25 mouse cellular contexts compared by ENCODE assay signal in the genomic region with DNA sequence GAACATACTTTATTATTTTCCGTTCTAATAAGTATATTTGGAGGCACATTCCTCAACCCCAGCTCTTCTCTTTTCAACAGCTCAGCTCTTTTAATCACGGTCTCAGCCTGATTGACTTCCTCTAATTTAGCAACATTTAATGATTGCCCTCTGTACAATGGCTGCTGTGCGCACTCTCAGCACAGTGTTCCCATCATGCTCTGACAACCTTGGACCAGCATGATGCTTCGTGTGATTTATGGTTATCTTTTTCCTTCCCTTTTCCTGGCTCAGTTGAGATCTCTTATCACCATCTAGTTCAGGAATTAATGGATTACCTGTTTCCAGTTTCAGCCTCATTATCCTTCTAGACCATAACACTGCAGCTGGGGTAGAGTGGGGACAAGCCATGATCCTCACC. TPM values are rescaled to one million over a fixed set of nuclear protein-coding genes. Genes with fewer than 3 reads are reported as not detected.
DNase-seq lines count a peak whose midpoint lies in the region; ATAC-seq and TF ChIP-seq lines count a peak whose summit lies in the region.
"Had no signal": no experiment of that assay in that cellular context is flagged by ENCODE, and none has a peak within 500 bp of the region (broad histone marks: within the 10 kb centered on the region; RNA-seq: fewer than 3 reads in every experiment).

No protein-coding gene starts in this region.

- no peak for TF ChIP-seq POLR2A in heart, adult 2 months (IDR thresholded peaks at IDR 0.05; ENCODE audit: insufficient read depth, low read depth, low read length)
- TF ChIP-seq POLR2A in kidney, adult 2 months (IDR thresholded peaks at IDR 0.05; ENCODE audit: low read depth, low read length) = no peak

- H3K4me1 ChIP-seq in heart, adult 2 months (ENCODE audit: control insufficient read depth, insufficient read depth, low read length) = peaks cover 7% of the 10 kb centered on the region
- H3K4me1 ChIP-seq in kidney, adult 2 months (ENCODE audit: control insufficient read depth, insufficient read depth, low read length) = 0 out of 2 replicates have a peak, but pooled peaks cover 2% of the 10 kb centered on the region
- H3K4me1 ChIP-seq in kidney, embryonic 14.5 days (ENCODE audit: control insufficient read depth, insufficient read depth, low read length) = no peaks in the 10 kb centered on the region
- H3K4me1 ChIP-seq in neural tube, embryonic 15.5 days = no peaks in the 10 kb centered on the region
- H3K4me1 ChIP-seq: embryonic facial prominence, embryonic 13.5 days; embryonic facial prominence, embryonic 15.5 days; forebrain, embryonic 10.5 days; forebrain, embryonic 12.5 days had no signal

- no peak for TF ChIP-seq EP300 in heart, adult 2 months (IDR thresholded peaks at IDR 0.05; ENCODE audit: insufficient read depth, low read depth, low read length)

- no peaks in the 10 kb centered on the region for H3K79me2 ChIP-seq in heart, adult 2 months (replicated peaks; ENCODE audit: control insufficient read depth, insufficient read depth, low read length)

- no peaks in the 10 kb centered on the region for H3K27me3 ChIP-seq in heart, adult 2 months (ENCODE audit: control insufficient read depth, insufficient read depth, low read length)
- 0 out of 2 replicates have a peak, but pooled peaks cover 2% of the 10 kb centered on the region for H3K27me3 ChIP-seq in kidney, adult 2 months (replicated peaks; ENCODE audit: control insufficient read depth, insufficient read depth, low read length)
- no peaks in the 10 kb centered on the region for H3K27me3 ChIP-seq in kidney, embryonic 14.5 days (ENCODE audit: control insufficient read depth, insufficient read depth, low read length)
- H3K27me3 ChIP-seq in neural tube, embryonic 15.5 days (replicated peaks) = no peaks in the 10 kb centered on the region
- H3K27me3 ChIP-seq: embryonic facial prominence, embryonic 13.5 days; embryonic facial prominence, embryonic 15.5 days; forebrain, embryonic 12.5 days had no signal

- DNase-seq in heart, adult 2 months = no peak
- DNase-seq in heart, postnatal 14 days = no peak
- peak; percentile 59 for DNase-seq in kidney, adult 2 months
- DNase-seq in kidney, postnatal 4 days = no peak
- peak; percentile 13 for DNase-seq in kidney, postnatal 14 days
- DNase-seq in neural tube, embryonic 10.5 days (ENCODE audit: extremely low spot score, low spot score) = no peak
- DNase-seq: adrenal gland, adult 2 months; adrenal gland, postnatal 10 days; adrenal gland, postnatal 25 days; cerebellum, adult 11 months; cerebellum, adult 18-20 months; cerebellum, adult 8-10 months; cerebellum, adult 9-11 months; cerebellum, postnatal 14 days; cerebellum, postnatal 36 days; embryo, embryonic 11 days had no signal

- 58% methylated on average over 4 of the region's 4 CpGs for WGBS in heart, adult 2 months
- WGBS in kidney, adult 2 months = 51% methylated on average over 4 of the region's 4 CpGs
- 76% methylated on average over 4 of the region's 4 CpGs for whole genome bisulfite sequencing in kidney, embryonic 14.5 days
- WGBS in neural tube, embryonic 15.5 days = 67% methylated on average over 4 of the region's 4 CpGs

- peak overlapping the region; percentile 8; the same call in 1 of the 2 replicates for H3K27ac ChIP-seq in heart, adult 2 months
- H3K27ac ChIP-seq in kidney, adult 2 months (ENCODE audit: insufficient read depth, low read depth, low read length) = peak overlapping the region; percentile 57; the same call in 1 of the 2 replicates
- no peak overlapping the region for H3K27ac ChIP-seq in kidney, embryonic 14.5 days (ENCODE audit: low read depth, low read length)
- no peak overlapping the region for H3K27ac ChIP-seq in neural tube, embryonic 15.5 days (replicated peaks)
- H3K27ac ChIP-seq: embryonic facial prominence, embryonic 13.5 days; embryonic facial prominence, embryonic 15.5 days; forebrain, embryonic 10.5 days; forebrain, embryonic 12.5 days had no signal

- peaks cover 4% of the 10 kb centered on the region; the same call in 1 of the 2 replicates for H3K9me3 ChIP-seq in kidney, embryonic 14.5 days (ENCODE audit: control insufficient read depth, low read length)
- H3K9me3 ChIP-seq in neural tube, embryonic 15.5 days (replicated peaks) = no peaks in the 10 kb centered on the region
- H3K9me3 ChIP-seq: embryonic facial prominence, embryonic 15.5 days had no signal

- H3K36me3 ChIP-seq in heart, adult 2 months (ENCODE audit: control insufficient read depth, insufficient read depth, low read length) = no peaks in the 10 kb centered on the region
- no peaks in the 10 kb centered on the region for H3K36me3 ChIP-seq in kidney, adult 2 months (ENCODE audit: control insufficient read depth, insufficient read depth, low read length)
- H3K36me3 ChIP-seq in kidney, embryonic 14.5 days (ENCODE audit: control insufficient read depth, insufficient read depth, low read length) = no peaks in the 10 kb centered on the region
- no peaks in the 10 kb centered on the region for H3K36me3 ChIP-seq in neural tube, embryonic 15.5 days
- H3K36me3 ChIP-seq: embryonic facial prominence, embryonic 13.5 days; embryonic facial prominence, embryonic 15.5 days; forebrain, embryonic 10.5 days; forebrain, embryonic 12.5 days had no signal

- no peak overlapping the region for H3K4me2 ChIP-seq in kidney, embryonic 14.5 days (replicated peaks; ENCODE audit: low read depth, low read length)
- no peak overlapping the region for H3K4me2 ChIP-seq in neural tube, embryonic 15.5 days
- H3K4me2 ChIP-seq: embryonic facial prominence, embryonic 13.5 days; embryonic facial prominence, embryonic 15.5 days; forebrain, embryonic 12.5 days had no signal

- H3K4me3 ChIP-seq in heart, adult 2 months = no peak overlapping the region
- no peak overlapping the region for H3K4me3 ChIP-seq in kidney, adult 2 months (ENCODE audit: insufficient read depth, low read depth, low read length)
- H3K4me3 ChIP-seq in kidney, embryonic 14.5 days (ENCODE audit: low read length) = no peak overlapping the region
- no peak overlapping the region for H3K4me3 ChIP-seq in neural tube, embryonic 15.5 days (replicated peaks)
- H3K4me3 ChIP-seq: embryonic facial prominence, embryonic 13.5 days; embryonic facial prominence, embryonic 15.5 days; erythroblast, embryonic 14.5 days; forebrain, embryonic 10.5 days; forebrain, embryonic 12.5 days had no signal

- TF ChIP-seq CTCF in heart, adult 2 months (IDR thresholded peaks at IDR 0.05) = no peak
- TF ChIP-seq CTCF in kidney, adult 2 months (conservative IDR thresholded peaks at IDR 0.05; ENCODE audit: insufficient read depth, insufficient read length, low read depth, low read length) = no peak

- no peak overlapping the region for H3K9ac ChIP-seq in heart, adult 2 months (ENCODE audit: low read depth, low read length)
- no peak overlapping the region for H3K9ac ChIP-seq in kidney, embryonic 14.5 days (ENCODE audit: low read depth, low read length)
- no peak overlapping the region for H3K9ac ChIP-seq in neural tube, embryonic 15.5 days (replicated peaks)
- H3K9ac ChIP-seq: embryonic facial prominence, embryonic 13.5 days; embryonic facial prominence, embryonic 15.5 days; forebrain, embryonic 12.5 days had no signal

- ATAC-seq in kidney, embryonic 14.5 days (ENCODE audit: low FRiP score, low TSS enrichment) = no peak
- peak; percentile 59; the same call in 1 of the 2 replicates for ATAC-seq in neural tube, embryonic 15.5 days (ENCODE audit: low FRiP score)
- ATAC-seq: forebrain, embryonic 14.5 days had no signal

- intact Hi-C loops in heart, adult 2 months (cut with DNase I) = loop anchor here (5.0 kb wide), 2 partner anchors 42 to 67 kb away; no protein-coding TSS in a partner anchor
- intact Hi-C loops in heart, postnatal 14 days (cut with DNase I) = no loop called here

RNA-seq across cellular contexts. Expression of a gene that starts 34.2 kb away (rescaled TPM):
- 10 to 100 TPM; 14.7 to 15.3 TPM for total RNA-seq in heart, adult 2 months (2021)
- 5.8 and 9.6 TPM in 2 replicates for polyA plus RNA-seq in heart, adult 2 months (2012; rRNA removed)
- 10 to 100 TPM; 11.4 to 14.2 TPM for total RNA-seq in heart, postnatal 14 days (2021)
- 4.2 and 7.5 TPM in 2 replicates for polyA plus RNA-seq in kidney, adult 2 months (2012; rRNA removed)
- polyA plus RNA-seq in kidney, embryonic 14.5 days (2014; fragmentation: Nextera tagmentation; extraction: Ambion mirVana) = 25.2 and 33.8 TPM in 2 replicates
- 25.9 and 38.1 TPM in 2 replicates for polyA plus RNA-seq in neural tube, embryonic 15.5 days (2015; fragmentation: Nextera tagmentation; extraction: Ambion mirVana)
- total RNA-seq: MEL had no signal

Comparison
In these comparisons a context has a peak if more than half of its experiments do, and no peak if none do; other contexts are left out.
1. DNase-seq: peak in kidney, adult 2 months (single experiment) and kidney, postnatal 14 days (single experiment); none in heart, adult 2 months (0 of 2), heart, postnatal 14 days (0 of 2), kidney, postnatal 4 days (0 of 2) and neural tube, embryonic 10.5 days (single experiment).
2. H3K27ac ChIP-seq: peak in heart, adult 2 months (single experiment) and kidney, adult 2 months (single experiment); none in kidney, embryonic 14.5 days (single experiment) and neural tube, embryonic 15.5 days (single experiment).